Mouse (Mus musculus) liver, postnatal 0 days (tissue): ENCODE measurements at regions not wholly inside any gene's neighbourhood (a gene's known extent, or its start where the extent isn't known, plus 50 kb on each side); places are given as distances from the start of the nearest gene placed in this dataset.

Experiments
- ATAC-seq: fragments of 200-750 bp; cut with Nextera tagmentation; 2 replicates; pipeline ENCODE4 v1.8.0; 2017; ENCODE audit warnings: mild to moderate bottlenecking, moderate library complexity
- DNase-seq: peaks from one replicate; pipeline ENCODE4 v3.0.0-alpha.2; 2016
- H3K27ac ChIP-seq: fragments of 300-500 bp; sonication (generic); 2 replicates; pipeline ENCODE4 v1.5.1; 2014; ENCODE audit warnings: antibody characterized with exemption, moderate library complexity, mild to moderate bottlenecking, low read depth
- H3K27me3 ChIP-seq: fragments of 300-500 bp; sonication (generic); 2 replicates; pipeline ENCODE4 v1.6.1; 2014; ENCODE audit warnings: low read length, control low read depth, mixed read lengths; ENCODE audit not compliant: insufficient read depth
- H3K36me3 ChIP-seq: fragments of 300-500 bp; sonication (generic); replicated peaks from 2 replicates; pipeline ENCODE4 v1.6.1; 2014; ENCODE audit warnings: mild to moderate bottlenecking, control low read depth, low read length, moderate library complexity, mixed read lengths; ENCODE audit not compliant: insufficient read depth
- H3K4me1 ChIP-seq: fragments of 300-500 bp; sonication (generic); 2 replicates; pipeline ENCODE4 v1.6.1; 2014; ENCODE audit warnings: antibody characterized with exemption, mild to moderate bottlenecking, control low read depth; ENCODE audit not compliant: insufficient read depth
- H3K4me2 ChIP-seq: fragments of 300-500 bp; sonication (generic); 2 replicates; pipeline ENCODE4 v1.6.1; 2014; ENCODE audit warnings: low read depth, mild to moderate bottlenecking, low read length, moderate library complexity, mixed read lengths
- H3K4me3 ChIP-seq: fragments of 300-500 bp; sonication (generic); 2 replicates; pipeline ENCODE4 v1.5.1; 2014; ENCODE audit warnings: low read depth, low read length
- H3K9ac ChIP-seq: fragments of 300-500 bp; sonication (generic); replicated peaks from 2 replicates; pipeline ENCODE4 v1.6.1; 2014; ENCODE audit warnings: mild to moderate bottlenecking, moderate library complexity
- H3K9me3 ChIP-seq: fragments of 300-500 bp; sonication (generic); 2 replicates; pipeline ENCODE4 v1.6.1; 2016; ENCODE audit warnings: mild to moderate bottlenecking, control low read depth, low read length, mixed read lengths
- CTCF ChIP-seq: sonication (generic); IDR thresholded peaks from 2 replicates; pipeline ENCODE4 v1.5.1; 2016; ENCODE audit warnings: antibody characterized with exemption, low read depth
- EP300 ChIP-seq: IDR thresholded peaks from 2 replicates; pipeline ENCODE4 v1.6.1; 2016; ENCODE audit warnings: antibody characterized with exemption, low read depth, mild to moderate bottlenecking
- WGBS: fragments of 180-500 bp; shearing (Covaris S2); extraction: QIAGEN DNeasy Blood & Tissue Kit; methylation state at CpG from one replicate; pipeline ENCODE4 v1.1.7; 2014; ENCODE audit not compliant: insufficient replicate concordance; 5-methylcytosine and 5-hydroxymethylcytosine counted together

- H3K4me2 ChIP-seq: no peak overlapping the region
- DNase-seq: no peak
- no peaks in the 10 kb centered on the region for H3K4me1 ChIP-seq
- H3K27me3 ChIP-seq: no peaks in the 10 kb centered on the region
- WGBS: 22% methylated on average over 3 of the region's 3 CpGs
- no peak overlapping the region for H3K4me3 ChIP-seq
- TF ChIP-seq CTCF: no peak
- ATAC-seq: no peak
- no peak overlapping the region for H3K27ac ChIP-seq
- no peaks in the 10 kb centered on the region for H3K36me3 ChIP-seq
- no peaks in the 10 kb centered on the region for H3K9me3 ChIP-seq
- H3K9ac ChIP-seq: no peak overlapping the region
These were observed 148.9 kb downstream of the Bcl11a start for GRCm38 (mm10) chr11:24226755-24227154.

- Histone ChIP-seq H3K4me1 (no peaks in the 10 kb centered on the region), H3K4me3 (no peak overlapping the region), H3K9ac (no peak overlapping the region), H3K27ac (no peak overlapping the region), H3K27me3 (no peaks in the 10 kb centered on the region), H3K9me3 (no peaks in the 10 kb centered on the region), H3K4me2 (no peak overlapping the region), H3K36me3 (no peaks in the 10 kb centered on the region)
- ATAC-seq (no peak), DNase-seq (no peak)
- 71% methylated on average over 11 of the region's 11 CpGs for WGBS
- TF ChIP-seq EP300 (no peak), CTCF (no peak)
These were observed 155.5 kb downstream of the Bcl11a start for GRCm38 (mm10) chr11:24233376-24233775.

- H3K9ac ChIP-seq: no peak overlapping the region
- ATAC-seq (no peak), DNase-seq (no peak)
- no peak for TF ChIP-seq EP300
- no peak for TF ChIP-seq CTCF
- no peaks in the 10 kb centered on the region for H3K9me3 ChIP-seq
- H3K36me3 ChIP-seq: no peaks in the 10 kb centered on the region
- no peak overlapping the region for H3K4me3 ChIP-seq
- H3K4me2 ChIP-seq: no peak overlapping the region
- WGBS: 63% methylated on average over 9 of the region's 9 CpGs
- H3K27ac ChIP-seq: no peak overlapping the region
- no peaks in the 10 kb centered on the region for H3K27me3 ChIP-seq
- H3K4me1 ChIP-seq: no peaks in the 10 kb centered on the region
These were observed 156.0 kb downstream of the Bcl11a start for GRCm38 (mm10) chr11:24233821-24234220.

- no peak overlapping the region for H3K4me3 ChIP-seq
- H3K4me1 ChIP-seq: no peaks in the 10 kb centered on the region
- H3K9me3 ChIP-seq: no peaks in the 10 kb centered on the region
- no peaks in the 10 kb centered on the region for H3K36me3 ChIP-seq
- ATAC-seq (no peak), DNase-seq (no peak)
- TF ChIP-seq EP300 (no peak), CTCF (no peak)
- H3K4me2 ChIP-seq: no peak overlapping the region
- 56% methylated on average over 3 of the region's 3 CpGs for WGBS
- H3K27me3 ChIP-seq: no peaks in the 10 kb centered on the region
- no peak overlapping the region for H3K27ac ChIP-seq
- H3K9ac ChIP-seq: no peak overlapping the region
These were observed 156.6 kb downstream of the Bcl11a start for GRCm38 (mm10) chr11:24234422-24234821.

GRCm38 (mm10) chr11:24235326-24235725, 157.5 kb downstream of the Bcl11a start:
- no peak overlapping the region for H3K9ac ChIP-seq
- TF ChIP-seq CTCF (no peak), EP300 (no peak)
- DNase-seq (no peak), ATAC-seq (no peak)
- H3K27me3 ChIP-seq: no peaks in the 10 kb centered on the region
- H3K27ac ChIP-seq: no peak overlapping the region
- no peak overlapping the region for H3K4me3 ChIP-seq
- H3K4me2 ChIP-seq: no peak overlapping the region
- no peaks in the 10 kb centered on the region for H3K4me1 ChIP-seq
- no peaks in the 10 kb centered on the region for H3K36me3 ChIP-seq
- WGBS: 60% methylated on average over 4 of the region's 4 CpGs
- no peaks in the 10 kb centered on the region for H3K9me3 ChIP-seq

- H3K27ac ChIP-seq: no peak overlapping the region
- H3K4me1 ChIP-seq: peaks cover 16% of the 10 kb centered on the region
- no peak overlapping the region for H3K9ac ChIP-seq
- H3K36me3 ChIP-seq: no peaks in the 10 kb centered on the region
- no peak for ATAC-seq
- WGBS: 73% methylated on average over 6 of the region's 6 CpGs
- TF ChIP-seq CTCF: no peak
- TF ChIP-seq EP300: no peak
- no peak overlapping the region for H3K4me3 ChIP-seq
- no peaks in the 10 kb centered on the region for H3K9me3 ChIP-seq
- H3K27me3 ChIP-seq: no peaks in the 10 kb centered on the region
- no peak for DNase-seq
- H3K4me2 ChIP-seq: no peak overlapping the region
These were observed 161.8 kb downstream of the Bcl11a start for GRCm38 (mm10) chr11:24239631-24240030.

GRCm38 (mm10) chr11:24242096-24242495, 164.2 kb downstream of the Bcl11a start:
- no peak overlapping the region for H3K4me2 ChIP-seq
- peaks cover 18% of the 10 kb centered on the region for H3K4me1 ChIP-seq
- H3K9me3 ChIP-seq: peaks cover under 1% of the 10 kb centered on the region; the same call in 1 of the 2 replicates
- H3K27me3 ChIP-seq: no peaks in the 10 kb centered on the region
- no peak overlapping the region for H3K9ac ChIP-seq
- WGBS: 59% methylated on average over 4 of the region's 4 CpGs
- H3K27ac ChIP-seq: peak overlapping the region; percentile 48
- no peaks in the 10 kb centered on the region for H3K36me3 ChIP-seq
- ATAC-seq: no peak
- no peak for DNase-seq
- H3K4me3 ChIP-seq: no peak overlapping the region
- TF ChIP-seq CTCF (no peak), EP300 (no peak)
